Mouse (Mus musculus): Measurements from ENCODE around the gene Gm10337.

DNA sequence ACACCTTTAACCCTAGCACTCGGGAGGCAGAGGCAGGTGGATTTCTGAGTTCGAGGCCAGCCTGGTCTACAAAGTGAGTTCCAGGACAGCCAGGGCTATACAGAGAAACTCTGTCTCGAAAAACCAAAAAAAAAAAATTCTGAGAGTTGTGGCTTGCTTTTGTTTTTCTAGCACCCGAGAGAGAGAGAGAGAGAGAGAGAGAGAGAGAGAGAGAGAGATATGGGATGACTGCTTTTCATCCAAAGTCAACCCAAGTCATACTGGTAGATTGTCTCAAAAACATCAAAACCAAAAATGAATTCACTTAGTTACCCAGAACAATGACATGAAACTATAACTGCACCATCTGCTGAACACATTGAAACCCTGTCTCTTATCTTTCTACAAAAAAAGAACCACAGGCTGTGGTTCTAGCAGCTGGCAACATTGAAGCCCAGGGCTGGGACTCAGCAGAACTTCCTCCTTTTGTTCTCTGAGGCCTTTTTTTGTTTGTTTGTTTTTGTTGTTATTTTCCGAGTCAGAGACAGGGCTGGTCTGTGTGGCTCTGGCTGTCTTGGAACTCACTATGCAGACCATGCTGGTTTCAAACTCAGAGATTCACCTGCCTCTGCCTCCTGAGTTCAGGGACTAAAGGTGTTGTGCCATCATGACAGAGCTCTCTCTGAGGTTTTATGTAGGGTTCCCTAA is 45.3 kb upstream of the Gm10337 start:
- TF ChIP-seq ZNF384 (IDR thresholded peaks at IDR 0.05; ENCODE audit: low read depth, low read length) (peak; percentile 88), E2F4 (IDR thresholded peaks at IDR 0.05; ENCODE audit: borderline replicate concordance, low read depth, low read length) (no peak), POLR2A (IDR thresholded peaks at IDR 0.05; ENCODE audit: control insufficient read depth in 1 of 2, insufficient read depth in 1 of 2, low read depth in 1 of 2, low read length in 2 of 2, poor library complexity in 1 of 2) (no peak), MEF2A (IDR thresholded peaks at IDR 0.05; ENCODE audit: extremely low read depth, insufficient replicate concordance, low read depth, low read length, poor library complexity, severe bottlenecking) (no peak), SIN3A (IDR thresholded peaks at IDR 0.05; ENCODE audit: low read length) (peak; percentile 89), CTCF (IDR thresholded peaks at IDR 0.05 in 2 of 3, conservative IDR thresholded peaks at IDR 0.05 in 1 of 3; ENCODE audit: control insufficient read depth in 1 of 3, insufficient read depth in 1 of 3, low read depth in 2 of 3, low read length in 3 of 3, poor library complexity in 1 of 3, severe bottlenecking in 1 of 3) (no peak; a peak in 1 of 6 replicates), MYC (IDR thresholded peaks at IDR 0.05; ENCODE audit: low read depth, low read length) (peak; percentile 88), USF1 (IDR thresholded peaks at IDR 0.05; ENCODE audit: low read depth, low read length) (no peak), NRF1 (IDR thresholded peaks at IDR 0.05; ENCODE audit: insufficient read depth, low read depth, low read length, poor library complexity, severe bottlenecking) (no peak), MYB (IDR thresholded peaks at IDR 0.05; ENCODE audit: low read depth, low read length) (no peak), KAT2A (conservative IDR thresholded peaks at IDR 0.05; ENCODE audit: low read depth, low read length) (no peak)

Measured in MEL (cell line).